Mouse (Mus musculus) thymus, postnatal 25 days (tissue): ENCODE measurements around the gene Hs3st3a1.

Experiments used
- DNase-seq: peaks from one replicate; pipeline ENCODE4 v3.0.0; 2022

Hs3st3a1 gene

GRCm38 (mm10) chr11:64489587-64490433 is 54.7 kb downstream of the Hs3st3a1 start:
- no peak for DNase-seq

DNA sequence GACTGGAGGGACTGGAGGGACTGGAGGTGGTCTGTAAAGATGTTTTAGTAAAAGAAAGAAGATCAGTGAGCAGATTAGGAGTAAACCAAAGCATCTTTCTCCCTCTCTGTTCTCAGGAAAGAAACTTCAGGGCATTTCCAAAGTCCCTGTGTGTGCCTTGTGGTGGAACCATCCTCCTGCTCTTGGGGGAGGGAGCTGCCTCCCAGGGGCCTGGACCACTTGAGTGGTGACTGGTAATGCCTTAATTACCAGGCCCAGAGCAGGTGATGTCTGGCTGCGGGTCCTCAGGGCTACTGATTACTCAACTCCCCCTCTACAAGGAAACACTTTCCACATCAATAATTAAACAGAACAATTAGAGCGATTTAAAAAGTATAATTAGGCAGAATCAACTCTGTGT is 59.3 kb downstream of the Hs3st3a1 start:
- DNase-seq = no peak

GRCm38 (mm10) chr11:64495935-64496334 is 60.8 kb downstream of the Hs3st3a1 start:
- no peak for DNase-seq

- no peak for DNase-seq
Measured at GRCm38 (mm10) chr11:64496677-64497076, 61.5 kb downstream of the Hs3st3a1 start.

DNA sequence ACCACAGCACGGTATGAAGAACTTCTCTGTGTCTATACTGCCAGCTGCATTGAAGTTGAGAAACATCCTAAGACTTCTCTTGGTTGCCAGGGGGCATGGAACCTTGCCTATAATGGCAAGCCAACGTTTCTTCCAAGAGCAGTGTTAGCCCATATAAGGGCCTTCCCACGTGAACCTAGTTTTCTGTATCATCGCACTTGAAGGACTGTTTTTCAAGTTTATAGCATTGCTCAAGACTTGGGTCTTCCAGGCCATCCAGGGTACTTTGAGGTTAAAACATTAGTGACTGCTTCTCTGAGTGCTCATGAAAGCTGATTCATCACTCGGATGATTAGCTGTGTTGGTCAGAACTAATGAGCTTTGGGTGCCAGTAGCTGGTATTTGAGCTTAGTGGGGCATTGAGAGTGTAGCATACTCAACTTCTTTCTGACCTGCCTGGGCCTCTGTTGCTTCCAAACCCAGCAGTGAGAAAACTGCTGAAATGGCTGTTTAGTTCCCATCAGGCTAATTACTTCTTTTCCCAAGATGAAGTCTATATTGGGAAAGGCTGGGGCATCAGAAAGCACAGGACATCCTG is 65.5 kb downstream of the Hs3st3a1 start:
- DNase-seq = no peak

GRCm38 (mm10) chr11:64503040-64503439 is 67.9 kb downstream of the Hs3st3a1 start:
- no peak for DNase-seq

DNA sequence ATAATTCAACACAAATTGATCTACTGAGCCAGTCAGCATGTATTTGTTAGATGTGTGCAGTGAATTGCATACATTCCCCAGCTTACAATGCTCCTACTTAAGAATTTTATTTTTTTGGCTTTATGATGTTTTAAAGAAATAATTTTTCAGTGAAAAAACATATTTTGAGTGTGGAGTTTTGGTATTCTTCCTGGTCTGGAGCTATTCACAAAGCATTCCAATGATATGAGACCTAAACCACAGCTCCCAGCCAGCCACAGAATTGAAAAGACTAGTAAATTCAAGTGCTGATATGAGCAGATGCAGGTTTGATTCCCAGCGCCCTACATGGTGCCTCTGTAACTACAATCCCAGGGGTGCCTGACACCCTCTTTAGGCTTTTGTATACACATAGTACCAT is 70.8 kb downstream of the Hs3st3a1 start:
- no peak for DNase-seq

DNA sequence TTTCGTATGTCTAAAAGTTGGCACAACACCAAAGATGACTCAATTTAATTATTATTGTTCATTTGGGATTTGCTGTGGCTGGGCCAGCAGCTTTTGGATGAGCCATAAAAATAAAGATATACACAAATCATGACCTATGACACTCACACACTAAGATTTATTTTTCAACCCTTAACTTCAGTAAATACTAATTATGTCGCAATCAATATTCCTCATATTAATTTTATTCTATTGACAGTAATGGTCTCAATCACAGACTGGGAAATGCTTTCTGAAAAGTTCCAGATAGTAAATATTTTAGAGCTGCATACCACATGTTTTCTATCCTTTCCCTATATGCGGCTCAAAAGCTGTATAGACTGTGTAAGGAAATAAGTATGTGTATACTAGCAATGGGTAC is 71.9 kb downstream of the Hs3st3a1 start:
- DNase-seq = no peak

DNA sequence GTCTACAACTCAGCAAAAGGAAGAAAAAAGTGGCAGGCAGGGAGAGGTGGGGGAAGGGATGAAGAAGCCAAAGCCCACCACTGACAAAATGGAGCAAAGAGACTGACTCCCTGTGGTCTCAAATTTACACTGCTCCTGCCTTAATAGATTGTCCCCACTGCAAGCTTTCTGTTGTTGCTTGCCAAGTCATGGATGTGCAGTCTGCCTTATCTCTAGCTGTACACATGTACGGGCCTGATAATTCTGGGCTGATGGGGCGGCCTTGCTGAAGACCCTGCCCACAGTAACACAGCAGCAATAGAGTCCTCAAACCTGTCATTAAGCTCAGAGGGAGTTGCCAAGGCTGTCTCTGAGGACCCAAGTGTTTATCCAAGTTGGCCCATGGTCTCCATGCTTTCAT is 74.0 kb downstream of the Hs3st3a1 start:
- no peak for DNase-seq

DNA sequence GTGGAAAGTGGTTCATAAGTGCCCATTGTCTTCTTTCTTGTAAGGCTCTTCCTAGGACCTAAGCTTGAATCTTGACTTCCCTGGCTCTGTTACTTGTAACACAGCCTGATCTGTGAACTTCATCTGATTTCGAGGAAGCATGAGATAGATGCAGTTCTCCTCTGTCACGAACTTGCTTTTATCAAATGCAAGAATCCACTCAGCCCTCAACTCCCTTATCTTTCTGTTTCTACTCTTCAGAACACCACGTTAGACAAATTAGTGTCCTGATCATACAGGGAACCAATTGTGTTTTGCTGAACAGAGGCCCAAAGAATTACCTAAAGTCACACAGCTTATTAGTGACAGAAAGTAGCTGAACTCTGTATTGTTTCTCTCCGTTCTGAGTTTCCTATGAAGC is 77.2 kb downstream of the Hs3st3a1 start:
- DNase-seq = no peak

GRCm38 (mm10) chr11:64513419-64513818 is 78.3 kb downstream of the Hs3st3a1 start:
- no peak for DNase-seq

GRCm38 (mm10) chr11:64516712-64517589 is 81.8 kb downstream of the Hs3st3a1 start:
- no peak for DNase-seq

DNA sequence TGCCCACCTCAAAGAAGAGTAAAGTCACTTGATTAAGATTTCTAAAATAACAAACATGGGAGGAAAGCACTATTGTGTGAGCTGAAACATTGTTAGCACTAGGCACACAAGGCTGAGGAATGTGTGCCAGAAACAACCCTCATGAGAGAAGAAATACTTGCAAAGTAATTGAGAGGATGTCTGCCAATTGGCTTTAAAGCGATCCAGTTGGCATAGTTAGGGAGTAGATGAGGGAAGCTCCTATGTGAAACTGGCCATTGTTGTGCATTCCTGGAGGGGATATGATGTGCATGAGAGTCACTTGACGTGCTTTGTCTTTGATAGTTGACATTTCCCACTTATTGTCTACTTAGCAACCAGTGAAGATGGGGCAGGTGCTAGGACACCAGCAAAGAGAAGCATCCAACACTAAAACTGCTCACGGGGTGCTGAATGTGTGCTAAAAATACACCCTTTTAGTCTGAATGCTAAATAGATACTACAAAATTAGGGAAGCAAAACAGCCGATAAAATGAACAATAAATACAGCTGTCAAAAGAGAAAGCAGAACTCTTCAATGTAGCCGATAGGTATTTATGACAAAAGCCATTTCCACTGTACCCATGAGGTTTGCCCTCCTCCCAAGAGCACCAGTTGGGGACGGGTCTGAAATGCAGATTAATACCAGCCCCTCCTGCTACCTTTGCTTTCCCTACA is 83.2 kb downstream of the Hs3st3a1 start:
- no peak for DNase-seq

GRCm38 (mm10) chr11:64523993-64524570 is 89.0 kb downstream of the Hs3st3a1 start:
- no peak for DNase-seq

DNA sequence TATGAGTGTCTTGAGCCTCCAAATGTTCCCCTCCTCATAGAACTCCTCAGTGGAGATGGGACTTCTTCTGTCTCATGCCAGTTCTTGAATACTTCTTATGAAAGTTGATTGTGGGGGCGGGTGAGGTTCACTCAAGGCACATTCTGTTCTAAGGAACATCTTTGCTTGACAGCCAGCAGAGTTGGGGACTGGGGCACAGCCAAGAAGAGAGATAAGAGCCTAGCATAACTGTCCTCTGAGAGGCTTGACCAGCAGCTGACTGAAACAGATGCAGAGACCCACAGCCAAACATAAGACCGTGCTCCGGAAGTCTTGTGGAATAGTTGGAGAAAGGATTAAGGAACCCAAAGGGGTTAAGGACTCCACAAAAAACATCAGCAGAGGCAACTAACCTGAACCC is 102.1 kb downstream of the Hs3st3a1 start:
- no peak for DNase-seq

DNA sequence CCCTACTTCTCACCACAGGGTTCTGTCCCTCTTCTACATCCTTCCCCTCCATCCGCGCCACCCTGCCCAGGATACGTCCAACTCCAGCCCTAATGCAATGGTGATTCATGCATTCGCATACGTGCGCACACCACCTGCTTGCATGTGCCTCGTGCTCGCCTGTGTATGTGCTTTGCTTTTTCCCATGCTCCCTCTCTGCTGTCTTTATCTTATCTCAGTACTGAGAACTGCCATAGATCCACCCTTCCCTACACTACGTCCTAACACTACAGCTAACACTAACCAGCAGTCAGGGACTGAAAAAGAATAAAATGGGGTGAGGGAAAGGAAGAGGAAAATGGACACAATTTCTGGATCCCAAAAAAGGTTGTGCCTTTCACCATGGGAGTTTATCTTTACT is 106.7 kb downstream of the Hs3st3a1 start:
- DNase-seq = no peak

DNA sequence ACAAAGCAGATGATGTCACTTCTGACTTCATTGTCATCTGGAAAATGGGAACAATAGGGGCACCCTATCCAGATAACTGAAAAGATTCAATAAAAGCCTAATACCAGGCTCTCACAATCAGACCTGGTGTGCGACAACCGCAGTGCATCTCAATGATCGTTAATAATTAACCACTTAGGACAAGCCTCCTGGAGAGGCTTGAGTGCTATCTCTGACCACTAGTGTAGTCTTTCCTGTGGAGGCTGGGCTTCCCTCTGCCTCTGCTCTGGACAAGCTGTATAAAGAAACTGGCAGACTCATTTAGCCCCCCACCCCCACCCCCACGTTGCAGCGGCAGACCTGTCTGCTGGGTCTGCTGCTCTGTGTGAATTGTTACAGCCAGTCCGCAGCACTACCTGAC is 107.2 kb downstream of the Hs3st3a1 start:
- no peak for DNase-seq

- no peak for DNase-seq
Measured at GRCm38 (mm10) chr11:64543181-64543641, 108.1 kb downstream of the Hs3st3a1 start.

DNA sequence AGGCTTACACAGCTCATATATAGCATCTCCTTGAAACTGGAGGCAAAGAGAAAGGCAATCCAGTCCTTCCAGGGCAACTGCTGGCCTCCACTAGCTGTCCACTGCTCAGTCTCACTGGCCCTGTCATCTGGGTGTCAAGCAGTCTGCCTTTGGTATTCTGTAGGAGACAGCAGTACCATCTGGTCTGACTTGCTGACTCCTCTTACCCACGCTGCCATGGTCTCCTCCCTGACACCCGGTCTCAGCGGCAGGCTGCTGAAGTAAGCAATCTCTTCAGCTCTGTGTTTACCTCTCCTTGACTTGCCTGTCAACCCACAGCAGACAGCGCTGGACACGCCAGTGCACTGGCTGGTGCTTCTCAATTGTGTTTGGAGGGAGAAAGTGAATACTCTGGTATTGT is 109.1 kb downstream of the Hs3st3a1 start:
- DNase-seq = no peak

- DNase-seq = no peak
Measured at GRCm38 (mm10) chr11:64549380-64549779, 114.2 kb downstream of the Hs3st3a1 start.

GRCm38 (mm10) chr11:64549955-64550354 is 114.8 kb downstream of the Hs3st3a1 start:
- no peak for DNase-seq

- no peak for DNase-seq
Measured at GRCm38 (mm10) chr11:64558282-64558681, 123.2 kb downstream of the Hs3st3a1 start.

DNA sequence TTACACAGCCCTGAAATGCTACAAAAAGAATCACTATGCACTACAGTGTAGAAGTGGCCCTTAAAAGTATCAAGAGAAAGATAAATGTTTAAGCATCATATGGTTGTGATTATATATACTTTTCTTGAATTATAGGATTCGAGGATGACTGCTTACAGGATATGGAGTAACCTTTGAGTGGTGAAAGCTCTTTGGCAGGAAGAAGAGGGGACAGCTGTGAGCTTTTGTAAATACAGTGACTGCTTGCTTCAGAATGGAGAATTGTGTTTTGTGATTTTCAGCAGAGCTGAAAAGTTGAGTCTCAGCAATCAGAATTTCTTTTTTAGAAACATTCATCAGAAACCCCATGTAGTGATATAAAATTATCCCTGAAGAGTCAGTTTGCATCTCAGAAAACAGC is 124.3 kb downstream of the Hs3st3a1 start:
- DNase-seq = no peak
